Mouse (Mus musculus) heart, postnatal 36 days (tissue): Measurements from ENCODE around the gene Bzw1. TPM values are rescaled to one million over a fixed set of nuclear protein-coding genes. Genes with fewer than 3 reads are reported as not detected.

Experiments used
- DNase-seq, 2 experiments: peaks; one replicate each; pipeline ENCODE4 v3.0.0; 2021 to 2022
- intact Hi-C: fragments of 180-260 bp; cut with DNase I; formaldehyde crosslinking; loops from one replicate; pipeline ENCODE4 v1.15.1; 2025
- total RNA-seq, 2 experiments: library from RNA; stranded (reverse); gene quantifications; 2 replicates each; pipeline ENCODE4 v1.2.3; 2021

Gene Bzw1
- total RNA-seq, 2 experiments from 2014 or later: 73.7 to 74.5 TPM

DNA sequence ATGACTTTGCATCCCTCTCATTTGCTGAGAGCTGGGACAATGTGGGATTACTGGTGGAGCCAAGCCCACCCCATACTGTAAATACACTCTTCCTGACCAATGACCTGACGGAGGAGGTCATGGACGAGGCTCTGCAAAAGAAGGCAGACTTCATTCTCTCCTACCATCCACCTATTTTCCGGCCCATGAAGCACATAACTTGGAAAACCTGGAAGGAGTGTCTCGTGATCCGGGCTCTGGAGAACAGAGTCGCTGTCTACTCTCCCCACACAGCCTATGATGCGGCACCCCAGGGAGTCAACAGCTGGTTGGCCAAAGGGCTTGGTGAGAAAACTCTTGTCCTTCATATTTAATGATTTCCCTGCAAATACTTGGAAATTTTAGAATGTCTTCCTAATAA, 55.1 kb downstream of the Bzw1 start:
- intact Hi-C loops: no loop called here
- no peak for DNase-seq

DNA sequence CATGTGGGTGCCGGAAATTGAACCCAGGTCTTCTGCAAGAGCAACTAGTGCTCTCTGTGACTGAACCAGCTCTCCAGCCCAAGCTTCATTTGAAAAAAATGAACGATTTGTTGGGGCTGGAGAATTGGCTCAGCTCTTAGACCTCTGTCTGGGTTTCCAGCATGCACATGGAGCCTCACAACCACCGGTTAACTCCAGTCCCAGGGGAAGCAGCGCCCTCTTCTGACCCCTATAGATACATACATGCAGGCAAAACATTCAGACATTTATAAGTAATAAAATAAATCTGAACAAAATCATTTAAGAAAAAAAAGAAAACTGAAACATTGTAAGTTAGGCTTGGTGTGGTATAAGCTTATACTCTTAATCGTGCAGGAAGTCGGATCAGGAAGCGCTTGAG, 55.7 kb downstream of the Bzw1 start:
- intact Hi-C loops: no loop called here

DNA sequence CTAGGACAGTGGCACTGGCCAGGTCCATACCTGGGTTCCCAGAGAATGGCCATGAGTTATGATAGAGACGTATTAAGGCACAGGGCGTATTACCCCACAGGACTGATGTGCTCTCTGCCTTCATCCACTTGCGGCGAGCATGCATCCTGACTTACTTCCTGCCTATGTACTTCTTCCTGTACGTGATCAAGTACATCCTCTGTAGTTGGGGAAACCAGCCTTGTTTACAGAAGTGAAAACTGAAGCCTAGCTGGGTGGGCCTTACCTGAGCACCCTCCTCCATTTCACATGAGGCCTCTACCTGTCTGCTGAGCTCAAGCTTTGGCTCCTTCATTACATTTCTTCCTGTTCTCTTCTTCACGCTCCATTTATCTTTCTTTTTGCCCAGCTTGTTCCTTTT, 61.6 kb downstream of the Bzw1 start:
- intact Hi-C loops: no loop called here
- no peak for DNase-seq

More for the DNA sequence above, 55.7 kb downstream of the Bzw1 start:
- no peak for DNase-seq

Other genes starting within 250 kb of the Bzw1 start
- gene Aox4, start 182.5 kb upstream of the Bzw1 start, total RNA-seq: not detected
- not detected for gene Aox2, start 114.6 kb upstream of the Bzw1 start, total RNA-seq
- gene Clk1, start 31.2 kb downstream of the Bzw1 start, total RNA-seq: 10 to 100 TPM; 59.6 to 68.2 TPM
- 10 to 100 TPM in 1 of 2 experiments, 1 to 10 TPM in 1; 10.0 to 12.6 TPM for gene Nif3l1, start 52.3 kb downstream of the Bzw1 start, total RNA-seq
- 10 to 100 TPM; 13.8 to 17.0 TPM for gene Ppil3, start 52.6 kb downstream of the Bzw1 start, total RNA-seq
- gene Orc2, start 112.2 kb downstream of the Bzw1 start, total RNA-seq: 10 to 100 TPM; 10.7 to 11.2 TPM
- gene Fam126b, start 193.4 kb downstream of the Bzw1 start, total RNA-seq: 10 to 100 TPM; 15.4 to 16.8 TPM
- 100 to 1,000 TPM; 300 to 304 TPM for gene Ndufb3, start 193.5 kb downstream of the Bzw1 start, total RNA-seq